Mouse (Mus musculus) thymus, postnatal 14 days (tissue): Measurements from ENCODE around the gene Lrig2.

Experiments used
- DNase-seq: peaks from one replicate; pipeline ENCODE4 v3.0.0; 2021

Lrig2 gene

DNA sequence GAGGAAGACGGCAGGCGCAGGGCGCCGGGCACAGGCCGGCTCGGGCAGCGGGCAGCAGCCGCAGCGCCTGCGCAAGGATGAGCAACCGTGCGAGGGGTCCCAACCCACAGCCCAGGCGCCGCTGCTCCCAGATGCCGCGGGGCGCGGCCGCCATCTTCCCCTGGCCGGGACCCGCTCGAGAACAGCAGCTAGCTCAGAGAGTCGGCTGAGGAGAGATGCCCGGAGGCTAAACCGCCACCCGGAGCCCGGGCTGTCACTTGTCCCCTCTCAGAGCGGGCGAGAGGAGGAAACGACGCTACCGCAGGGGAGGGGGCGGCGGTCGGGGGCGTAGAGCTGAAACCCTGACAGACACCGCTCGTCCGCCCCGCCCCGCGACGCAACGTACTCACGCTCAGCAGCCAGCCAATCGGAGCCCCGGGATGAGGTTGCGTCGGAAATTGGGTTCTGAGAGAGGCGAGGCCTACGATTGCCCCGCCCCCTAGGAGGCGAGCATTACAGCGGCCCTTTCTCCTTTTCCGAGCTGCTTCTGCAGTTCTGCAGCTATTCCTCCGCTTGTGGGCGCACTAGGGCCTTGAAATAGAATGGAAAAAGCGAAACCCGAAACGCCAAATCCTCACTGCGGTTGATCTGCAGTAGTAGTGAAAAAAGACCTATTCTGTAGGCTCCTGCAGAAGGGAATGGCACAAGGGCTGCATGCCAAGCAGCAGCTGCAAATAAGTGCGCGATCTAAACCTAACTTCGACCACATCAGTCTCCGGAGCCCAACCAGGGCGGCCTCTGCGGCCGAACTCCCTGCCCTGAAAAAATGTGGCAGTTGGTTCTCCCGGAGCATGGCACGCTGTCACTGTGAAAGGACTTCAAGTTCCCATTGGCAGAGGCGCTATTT, at the start of gene Lrig2:
Lrig2 (minus strand) TSS at position 381 of the 886 bp plus-strand sequence.
- peak; percentile 99 for DNase-seq

DNA sequence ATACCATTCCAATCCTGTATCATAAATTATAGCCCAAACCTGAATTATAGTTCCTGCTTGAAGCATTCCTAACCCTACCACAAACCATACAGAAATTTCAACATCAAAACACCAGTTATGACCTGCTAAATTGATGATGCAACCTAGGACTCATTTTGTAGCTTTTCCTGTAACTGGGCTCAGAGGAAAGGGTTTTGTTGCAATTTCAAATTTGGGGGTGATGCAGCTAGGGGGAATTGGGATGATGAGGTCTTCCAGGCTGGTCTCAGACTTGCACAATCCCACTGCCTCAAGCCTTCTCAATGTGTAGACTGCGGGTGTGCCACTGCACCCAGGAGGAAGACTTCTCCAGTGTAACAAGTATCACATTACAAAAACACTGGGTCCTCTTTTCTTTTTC, 44.9 kb upstream of the Lrig2 start:
- DNase-seq: no peak

DNA sequence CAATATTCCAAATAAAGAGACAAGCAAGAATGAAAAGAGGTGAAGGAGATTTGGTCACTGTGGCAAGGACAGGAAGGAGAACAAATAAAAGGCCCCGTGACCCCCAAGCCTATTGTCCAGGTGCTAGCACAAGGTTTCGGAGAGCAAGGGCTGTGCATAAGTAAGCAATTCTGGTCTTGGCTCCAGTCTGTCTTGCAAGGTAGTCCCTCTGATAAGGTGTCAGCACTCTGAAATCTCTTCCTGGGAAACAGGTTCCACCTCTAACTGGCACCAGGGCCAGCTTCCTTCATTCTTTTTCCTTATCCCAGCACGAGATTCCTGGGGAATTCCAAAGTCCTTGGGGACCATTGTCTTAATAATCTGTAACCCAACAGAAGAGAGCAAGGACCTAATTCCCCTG, 38.9 kb upstream of the Lrig2 start:
- no peak for DNase-seq

DNA sequence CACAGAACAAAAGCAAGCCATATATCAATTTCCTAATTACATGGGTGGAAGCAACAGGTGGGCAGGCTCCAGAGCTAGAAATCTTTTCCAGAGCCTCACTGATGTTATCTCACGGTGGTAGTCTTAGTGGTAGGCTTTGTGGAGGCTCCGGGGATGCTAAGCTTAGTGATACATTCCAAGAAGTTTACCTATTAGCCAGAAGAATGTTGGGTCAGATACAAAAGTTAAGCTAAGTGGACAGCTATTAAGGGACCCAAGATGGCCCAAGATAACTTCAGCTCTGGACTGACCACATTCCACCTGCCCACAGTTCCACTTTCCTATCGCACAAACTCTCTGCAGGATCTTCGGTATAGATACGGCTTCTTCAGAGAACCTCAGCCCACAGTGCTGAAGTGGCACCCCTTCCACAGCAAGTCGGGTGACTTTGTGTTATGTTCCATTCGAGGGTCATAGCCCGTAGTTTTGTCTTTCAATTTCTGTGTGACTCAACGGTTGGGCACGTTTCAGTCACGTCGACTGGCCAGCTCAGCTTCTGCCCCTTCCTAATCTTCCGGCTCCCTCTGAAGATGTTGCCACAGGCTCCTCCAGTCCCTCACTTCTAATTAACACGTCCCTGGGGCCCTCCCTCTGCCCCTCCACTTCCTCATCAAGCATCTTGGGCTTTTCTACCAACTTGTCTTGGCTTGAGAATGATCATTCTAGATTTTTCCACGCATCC, 36.8 kb upstream of the Lrig2 start:
- no peak for DNase-seq

DNA sequence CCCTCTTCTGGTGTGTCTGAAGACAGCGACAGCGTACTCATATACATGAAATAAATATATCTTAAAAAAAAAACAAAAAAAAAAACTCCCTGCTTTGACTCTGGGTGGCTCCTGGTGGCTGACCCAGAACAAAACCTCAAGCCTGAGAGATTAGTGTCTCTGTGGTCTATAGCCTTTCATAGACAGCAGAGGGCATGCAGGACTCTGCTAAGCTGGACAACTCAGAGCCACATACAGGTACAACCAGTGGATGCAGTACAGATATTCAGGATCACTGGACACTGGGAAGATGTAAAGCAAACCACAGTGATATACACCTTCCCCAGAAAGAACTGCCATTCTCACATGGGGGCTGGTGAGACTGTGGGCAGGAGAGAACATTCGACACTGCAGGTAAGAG, 32.1 kb upstream of the Lrig2 start:
- no peak for DNase-seq

DNA sequence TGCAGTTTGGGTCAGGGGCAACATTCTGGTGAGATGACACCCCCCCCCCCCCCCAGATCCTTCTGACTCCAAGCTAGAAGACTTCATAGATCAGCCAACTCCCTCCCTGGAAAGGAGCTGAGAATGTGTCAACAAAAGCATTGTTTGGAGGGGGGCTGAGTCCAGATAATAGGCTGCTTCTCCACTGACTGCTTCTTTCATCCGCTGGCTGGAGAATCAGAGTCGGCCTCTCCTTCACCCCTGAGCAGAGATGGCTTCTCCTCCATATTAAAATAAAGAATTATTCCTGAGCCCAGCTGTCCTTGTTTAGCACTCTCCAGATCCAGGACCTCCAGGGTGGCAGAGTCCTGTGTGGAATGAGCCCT, 30.3 kb upstream of the Lrig2 start:
- DNase-seq: no peak

DNA sequence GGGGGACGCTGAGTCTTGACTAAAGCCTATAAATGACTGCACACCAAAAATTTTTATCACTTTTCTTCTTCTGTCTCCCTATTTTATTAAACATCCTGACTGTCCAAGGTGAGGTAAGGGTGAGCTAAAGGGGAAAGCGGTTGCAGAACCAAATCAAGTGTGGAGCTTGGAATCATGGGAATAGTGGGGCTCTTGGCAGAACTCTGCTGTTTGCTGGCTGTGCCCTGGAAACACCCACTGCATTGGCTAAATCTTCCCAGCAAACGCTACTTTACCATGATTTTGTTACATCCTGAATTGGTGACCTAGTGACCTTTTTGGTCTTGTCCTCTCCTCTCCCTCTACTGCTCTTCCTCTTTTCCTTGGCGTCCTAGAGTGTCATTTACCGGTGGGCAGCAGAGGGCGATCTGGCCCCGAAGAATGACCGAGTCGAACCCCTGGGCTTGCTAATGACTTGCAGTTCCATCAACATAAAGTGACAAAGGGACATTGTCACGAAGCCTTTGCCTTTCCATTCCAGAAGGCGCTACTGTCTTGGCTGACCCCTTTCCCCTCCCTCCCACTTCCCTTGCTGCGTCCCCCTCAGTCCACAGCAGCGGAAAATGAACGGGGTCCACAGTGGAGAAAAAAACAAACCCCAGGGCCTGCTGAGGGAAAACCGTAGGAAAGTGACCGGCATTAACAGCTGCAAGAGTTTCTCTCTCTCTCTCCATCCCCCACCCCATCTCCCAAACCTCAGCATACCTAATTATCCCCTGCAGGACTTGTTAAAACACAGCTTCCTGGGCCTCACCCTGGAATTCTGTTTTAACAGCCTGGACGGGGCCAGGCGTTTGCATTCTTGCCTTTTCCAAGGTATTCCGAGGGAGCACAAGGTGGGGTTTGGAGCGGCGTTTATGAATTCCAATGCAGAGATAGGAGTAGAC, 29.7 kb upstream of the Lrig2 start:
- peak; percentile 84 for DNase-seq

DNA sequence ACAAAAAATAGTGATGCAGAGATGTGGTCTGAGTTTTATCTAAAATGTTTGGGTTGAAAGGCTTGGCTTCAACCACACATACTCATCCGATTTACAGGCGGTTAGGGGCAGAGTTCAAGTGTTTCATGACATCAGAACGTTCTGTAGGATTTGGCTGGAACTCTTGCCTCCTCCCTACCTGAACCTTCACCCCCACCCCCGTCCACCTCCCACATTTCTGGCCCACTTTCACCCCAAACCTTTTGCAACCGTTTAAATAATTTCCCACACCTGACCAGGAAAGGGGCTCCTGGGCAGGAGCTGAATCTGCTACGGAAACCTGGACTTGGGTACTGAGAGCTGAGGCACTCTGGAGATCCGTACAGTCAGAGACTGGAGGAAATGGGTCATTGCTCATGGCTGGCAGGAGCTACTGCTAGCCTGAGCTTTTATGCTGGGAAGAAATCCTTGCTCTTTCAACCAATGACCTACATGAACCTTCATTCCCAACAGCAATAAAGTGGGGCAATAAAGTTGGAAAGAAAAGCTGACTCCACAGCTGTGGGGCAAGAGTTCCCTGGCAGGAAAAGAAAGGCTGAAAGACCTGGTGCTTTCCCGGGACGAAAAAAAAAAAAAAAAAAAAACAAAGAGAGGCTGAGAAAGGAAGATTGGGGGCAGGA, 28.9 kb upstream of the Lrig2 start:
- no peak for DNase-seq

DNA sequence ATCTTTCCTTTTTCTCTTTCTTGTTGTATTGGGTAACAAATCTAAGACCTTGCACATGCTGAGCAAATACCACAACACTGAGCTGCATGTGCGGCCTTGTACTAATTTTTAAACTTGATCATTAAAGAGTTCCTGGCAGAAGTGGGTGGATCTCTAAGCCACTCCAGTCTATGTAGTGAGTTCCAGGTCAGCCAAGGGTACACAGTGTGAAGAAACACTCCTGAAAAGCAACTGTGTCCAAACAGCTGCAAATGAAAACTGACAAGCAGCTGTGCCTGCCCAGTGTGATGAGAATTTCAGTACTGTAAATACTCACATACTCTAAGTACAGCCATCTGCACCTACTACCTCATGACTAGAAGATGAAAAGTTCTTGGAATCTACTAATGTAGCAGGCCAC, 21.5 kb upstream of the Lrig2 start:
- no peak for DNase-seq

DNA sequence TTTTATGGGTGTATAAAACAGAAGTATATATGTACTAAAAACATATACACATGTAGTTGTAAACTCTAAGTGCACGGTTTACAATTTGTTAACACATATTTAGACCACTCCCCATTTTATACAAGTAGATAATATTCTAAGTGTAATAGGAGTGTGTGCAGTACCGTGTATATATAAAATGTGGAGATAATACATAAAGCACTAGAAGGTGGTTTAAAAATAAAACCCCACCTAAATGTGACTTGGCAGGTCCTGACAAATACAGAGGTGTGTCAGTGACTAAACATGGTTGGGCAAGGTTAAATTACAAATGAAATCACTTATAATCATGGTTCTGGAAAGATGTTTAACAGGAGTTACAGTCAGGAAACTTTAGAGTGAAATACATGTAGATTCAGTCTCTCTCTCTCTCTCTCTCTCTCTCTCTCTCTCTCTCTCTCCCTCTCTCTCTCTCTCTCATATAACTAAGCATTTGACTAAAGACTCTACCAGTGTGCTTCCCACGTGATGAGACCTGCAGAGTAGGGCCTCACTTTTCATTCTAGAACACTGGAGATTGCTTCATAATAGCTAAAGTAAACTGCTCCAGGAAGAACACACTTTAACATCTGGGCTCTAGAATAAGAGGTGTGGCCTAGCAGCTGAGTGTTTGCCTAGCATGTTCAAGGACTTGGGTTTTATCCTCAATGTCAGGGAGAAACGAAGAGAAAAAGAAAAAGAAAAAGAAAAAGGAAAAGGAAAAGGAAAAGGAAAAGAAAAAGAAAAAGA, 14.6 kb upstream of the Lrig2 start:
- no peak for DNase-seq

DNA sequence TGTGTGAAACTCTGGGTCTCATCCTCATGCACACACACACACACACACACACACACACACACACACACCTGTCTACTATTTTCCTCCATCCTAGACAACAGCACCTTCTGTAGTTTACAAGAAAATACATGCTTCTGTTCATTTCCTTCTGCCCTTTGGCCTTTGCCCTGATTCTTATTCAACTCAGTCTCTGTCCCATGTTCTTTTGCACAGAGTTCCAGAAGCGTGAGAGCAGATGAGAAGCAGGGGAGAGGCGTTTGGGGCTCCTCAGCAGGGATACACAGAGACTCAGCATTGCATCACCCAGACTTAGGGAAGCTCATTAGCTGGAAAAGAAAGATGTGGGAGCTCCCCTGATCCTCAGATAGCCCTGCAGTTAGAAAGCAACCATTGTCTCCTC, 13.8 kb upstream of the Lrig2 start:
- no peak for DNase-seq

DNA sequence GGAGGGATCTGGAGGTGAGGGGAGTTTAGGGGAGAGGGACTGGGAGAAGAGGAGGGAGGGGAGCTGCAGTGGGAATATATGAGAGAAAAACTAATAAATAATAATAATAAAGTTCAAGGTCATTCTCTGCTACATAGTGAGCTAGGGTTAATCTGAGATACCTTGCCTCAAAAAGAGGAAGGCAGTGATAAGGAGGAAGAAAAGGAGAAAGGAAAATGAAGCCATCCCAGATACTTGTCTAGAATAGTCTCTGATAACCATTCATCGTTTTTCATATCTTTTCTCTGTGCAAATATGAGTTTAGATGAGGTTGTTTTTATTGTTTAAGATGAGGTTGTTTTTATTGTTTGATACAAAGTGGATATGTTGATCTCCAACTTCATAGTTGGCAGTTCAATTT, 13.3 kb upstream of the Lrig2 start:
- DNase-seq: no peak

DNA sequence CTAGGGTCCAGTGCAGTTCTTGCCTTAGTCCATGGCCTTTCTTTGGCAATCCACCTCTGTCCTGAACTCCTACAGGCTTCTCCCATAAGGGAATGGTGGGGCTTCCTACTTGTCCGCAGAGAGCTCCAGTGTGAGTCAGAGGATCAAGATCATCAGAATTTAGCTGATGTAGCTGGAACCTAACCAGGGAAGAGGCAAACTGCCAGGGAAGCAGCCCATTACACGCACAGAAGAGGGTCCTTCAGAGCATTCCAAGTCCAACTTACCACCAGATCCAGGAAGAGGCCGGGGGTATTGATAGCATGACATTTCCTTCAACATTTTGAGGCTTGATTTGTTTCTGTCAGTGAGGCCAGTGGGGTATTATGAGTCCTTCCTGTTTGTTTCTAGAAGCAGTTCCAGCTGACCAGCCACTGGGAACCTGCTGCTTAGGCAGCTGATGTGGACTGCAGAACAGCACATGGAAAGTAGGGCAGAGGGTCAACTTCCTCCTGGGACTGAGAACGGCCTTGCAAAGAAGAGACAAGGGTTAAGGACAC, 11.7 kb upstream of the Lrig2 start:
- DNase-seq: no peak

DNA sequence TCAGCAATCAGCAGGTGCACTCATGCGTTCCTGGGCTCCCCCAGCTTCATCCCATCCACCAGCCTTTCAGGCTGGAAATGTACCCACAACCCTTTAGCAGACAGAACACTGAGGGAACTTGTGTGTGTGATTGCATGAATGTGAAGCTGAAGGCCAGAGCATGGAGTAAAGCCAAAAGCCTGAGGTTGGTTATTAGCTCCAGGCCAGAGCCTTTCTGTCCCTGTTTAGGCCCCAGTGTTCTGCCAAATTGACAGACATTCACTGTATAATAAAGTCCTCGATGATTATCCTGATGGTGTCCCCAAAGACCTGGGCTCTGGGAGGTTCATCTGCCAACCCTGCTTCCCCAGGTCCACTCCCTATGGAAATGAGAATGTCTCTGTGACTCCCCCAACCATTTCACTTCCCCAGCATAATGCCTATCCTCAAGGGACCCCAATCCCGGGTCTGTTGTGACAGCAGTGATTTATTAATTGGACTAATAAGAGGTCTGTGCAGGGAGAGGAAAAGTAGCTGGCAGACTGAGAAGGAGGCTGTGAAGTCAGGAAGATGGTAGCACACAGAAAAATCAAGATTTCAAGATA, 9.7 kb upstream of the Lrig2 start:
- no peak for DNase-seq

DNA sequence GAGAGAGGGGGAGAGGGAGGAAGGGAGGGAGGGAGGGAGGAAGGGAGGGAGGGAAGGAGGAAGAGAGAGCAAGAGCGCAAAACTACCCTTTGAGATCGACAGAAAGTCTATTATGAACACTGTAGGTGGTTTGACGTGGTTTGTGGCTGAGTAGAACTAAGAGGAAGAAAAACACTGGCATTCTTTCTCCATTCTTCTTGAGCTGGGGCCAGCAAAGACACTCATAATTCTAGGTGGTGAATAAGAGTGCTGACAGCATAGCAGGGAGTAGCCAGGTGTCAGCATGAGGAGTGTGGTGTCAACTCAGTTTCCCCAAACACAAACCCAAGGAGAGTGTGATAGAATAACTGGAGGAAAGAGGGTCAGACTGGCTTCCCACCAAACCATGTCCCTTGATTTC, 8.8 kb upstream of the Lrig2 start:
- DNase-seq: no peak

DNA sequence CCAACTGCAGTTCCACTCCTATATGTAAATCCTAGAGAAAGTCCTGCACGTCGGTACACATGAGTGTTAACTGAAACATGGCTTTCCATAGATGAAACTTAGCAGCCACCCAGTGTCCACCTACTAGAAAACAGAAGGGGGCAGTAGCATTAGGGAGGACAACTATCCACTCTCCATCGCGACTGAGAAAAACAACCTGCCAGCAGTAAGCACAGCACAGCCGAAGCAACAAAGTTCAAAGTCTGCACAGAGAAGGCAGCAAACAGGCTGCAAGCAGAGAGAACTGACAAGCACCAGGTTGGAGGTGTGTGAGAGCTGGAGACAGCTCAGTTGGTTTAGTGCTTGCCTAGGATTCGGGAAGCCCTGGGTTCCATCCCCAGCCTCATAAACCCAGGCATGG, 7.2 kb upstream of the Lrig2 start:
- no peak for DNase-seq

DNA sequence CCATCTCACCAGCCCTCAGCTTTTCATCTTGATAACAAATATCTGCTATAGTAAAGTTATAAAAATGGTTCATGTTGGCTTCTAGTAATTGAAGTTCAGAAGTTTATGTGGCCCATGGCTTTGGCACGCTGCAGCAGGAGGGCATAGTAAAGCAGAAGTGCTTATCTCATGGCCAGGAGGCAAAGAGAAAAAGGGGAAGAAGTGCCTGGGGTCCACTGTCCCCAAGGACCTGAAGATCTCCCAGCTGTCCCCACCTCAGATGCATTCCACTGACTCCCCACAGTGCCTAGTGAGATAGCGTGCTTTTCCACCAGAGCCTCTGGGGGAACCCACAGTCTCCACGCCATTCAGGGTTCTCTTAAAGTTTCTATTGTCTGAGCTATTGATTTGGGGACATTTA, 6.7 kb upstream of the Lrig2 start:
- no peak for DNase-seq

DNA sequence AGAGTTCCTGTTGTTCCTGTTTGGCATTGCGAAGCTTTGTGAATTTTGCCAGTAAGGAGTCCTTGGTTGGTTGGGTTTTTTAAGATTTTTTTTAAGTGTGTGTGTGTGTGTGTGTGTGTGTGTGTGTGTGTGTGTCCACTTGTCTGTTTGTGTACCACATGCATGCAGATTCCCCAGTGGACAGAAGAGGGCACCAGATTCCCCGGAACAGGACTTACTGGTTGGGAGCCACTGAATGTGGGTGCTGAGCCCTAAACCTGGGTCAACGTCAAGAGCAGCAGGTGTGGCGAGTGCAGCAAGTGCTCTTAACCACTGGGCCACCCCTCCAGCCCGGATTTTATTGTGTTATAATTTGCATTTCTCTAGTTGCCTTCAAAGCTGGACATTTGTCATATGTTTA, 5.4 kb upstream of the Lrig2 start:
- DNase-seq: peak; percentile 24

DNA sequence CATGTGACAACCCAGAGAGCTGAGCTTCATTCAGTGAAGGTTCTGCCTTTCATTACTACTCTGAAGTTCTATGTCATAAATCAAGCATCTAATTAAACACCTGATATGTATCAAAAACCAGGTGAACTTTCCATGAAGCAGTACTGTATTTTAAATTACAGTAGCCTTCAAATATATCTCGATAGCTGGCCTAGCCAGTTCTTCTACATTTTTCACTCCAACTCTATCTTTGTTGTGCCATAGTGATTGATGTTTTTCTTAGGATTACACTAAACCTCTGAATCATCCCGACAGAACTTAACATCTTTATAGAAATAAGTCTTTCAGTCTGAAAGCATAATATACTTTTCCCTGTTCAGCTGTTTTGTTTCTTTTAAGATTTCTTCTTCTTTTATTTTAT, 2.8 kb upstream of the Lrig2 start:
- no peak for DNase-seq

DNA sequence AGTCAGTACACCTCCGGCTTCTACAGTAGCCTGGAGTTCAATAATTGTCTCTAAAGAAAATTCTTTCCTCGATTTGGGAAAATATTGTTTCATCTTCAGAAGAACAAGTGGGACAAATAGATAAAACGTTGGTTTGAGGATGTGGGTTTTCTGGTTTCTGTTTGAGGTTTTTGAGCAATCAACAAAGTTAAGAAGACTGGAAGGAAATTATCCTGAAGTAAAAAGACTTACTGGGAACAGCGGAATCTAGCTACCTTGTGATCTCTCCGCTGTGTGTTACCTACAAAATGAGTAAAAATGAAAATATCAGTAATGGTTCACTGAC, 668 bp upstream of the Lrig2 start:
- DNase-seq: no peak

DNA sequence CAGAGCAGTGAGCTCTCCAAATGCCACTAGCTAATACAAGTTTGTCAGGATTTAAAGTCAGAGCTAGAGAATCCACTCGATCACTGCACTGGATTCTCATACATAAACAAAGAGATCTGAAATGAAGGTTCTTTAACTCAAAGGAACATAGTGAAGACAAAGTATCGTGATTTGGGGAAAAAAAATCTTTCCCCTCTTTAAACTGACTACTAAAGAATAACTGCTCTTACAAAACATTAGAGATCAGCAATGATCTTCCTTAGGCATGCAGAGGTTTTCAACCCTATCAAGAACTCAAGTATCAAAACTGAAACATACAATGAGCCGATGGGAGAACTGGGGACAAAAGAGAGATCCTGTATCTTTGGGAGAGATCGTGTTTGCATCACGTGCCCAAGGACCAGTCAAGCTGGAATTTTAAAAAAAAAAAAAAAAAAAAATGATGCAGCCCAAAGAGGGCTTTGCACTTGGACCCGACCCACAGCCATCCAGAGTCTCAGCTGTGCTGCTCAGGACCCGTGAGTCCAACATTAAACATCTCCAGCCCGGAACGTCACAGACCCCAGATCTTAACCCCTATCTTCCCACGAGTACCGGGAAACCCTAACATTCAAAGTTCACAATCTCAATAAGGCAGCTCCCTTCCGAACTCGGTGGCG, 818 bp downstream of the Lrig2 start:
- DNase-seq: no peak
